Mouse (Mus musculus) intestine, embryonic 16.5 days (tissue): Measurements from ENCODE around the gene Ncf1. TPM values are rescaled to one million over a fixed set of nuclear protein-coding genes. Genes with fewer than 3 reads are reported as not detected.
A peak's percentile ranks its signal among the peaks of the same experiment; 100 is the strongest.

ENCODE experiments used
- ATAC-seq: fragments of 200-750 bp; cut with Nextera tagmentation; 2 replicates; pipeline ENCODE4 v1.8.0; 2017; ENCODE audit warnings: moderate TSS enrichment, moderate library complexity
- H3K27ac ChIP-seq: fragments of 300-500 bp; sonication (generic); 2 replicates; pipeline ENCODE4 v1.5.1; 2014; ENCODE audit warnings: mild to moderate bottlenecking, low read length
- H3K27me3 ChIP-seq: fragments of 300-500 bp; sonication (generic); replicated peaks from 2 replicates; pipeline ENCODE4 v1.6.1; 2014; ENCODE audit warnings: low read length, control low read depth, mixed read lengths; ENCODE audit not compliant: control insufficient read depth, insufficient read depth
- H3K36me3 ChIP-seq: fragments of 300-500 bp; sonication (generic); 2 replicates; pipeline ENCODE4 v1.6.1; 2014; ENCODE audit warnings: low read length, control low read depth; ENCODE audit not compliant: control insufficient read depth, insufficient read depth
- H3K4me1 ChIP-seq: fragments of 300-500 bp; sonication (generic); 2 replicates; pipeline ENCODE4 v1.6.1; 2014; ENCODE audit warnings: low read length, control low read depth, mixed read lengths; ENCODE audit not compliant: control insufficient read depth, insufficient read depth
- H3K4me2 ChIP-seq: fragments of 300-500 bp; sonication (generic); 2 replicates; pipeline ENCODE4 v1.6.1; 2014; ENCODE audit warnings: low read depth, low read length, control low read depth
- H3K4me3 ChIP-seq: fragments of 300-500 bp; sonication (generic); 2 replicates; pipeline ENCODE4 v1.5.1; 2014; ENCODE audit warnings: mild to moderate bottlenecking, low read length
- H3K9ac ChIP-seq: fragments of 300-500 bp; sonication (generic); 2 replicates; pipeline ENCODE4 v1.6.1; 2014; ENCODE audit warnings: low read depth, low read length
- H3K9me3 ChIP-seq: fragments of 300-500 bp; sonication (generic); 2 replicates; pipeline ENCODE4 v1.6.1; 2016; ENCODE audit warnings: low read length, control low read depth; ENCODE audit not compliant: control insufficient read depth
- WGBS: fragments of 180-500 bp; shearing (Covaris S2); extraction: QIAGEN DNeasy Blood & Tissue Kit; methylation state at CpG from one replicate; pipeline ENCODE4 v1.1.7; 2014; 5-methylcytosine and 5-hydroxymethylcytosine counted together
- polyA plus RNA-seq: library from polyadenylated mRNA; unstranded; fragments of >200 nt; fragmentation: Nextera tagmentation; extraction: Ambion mirVana; gene quantifications from 2 replicates; pipeline ENCODE4 v1.2.1, GENCODE M21; 2015

Gene Ncf1
- polyA plus RNA-seq, 1 experiment from 2014 or later, result 6.6 TPM

- no peak for ATAC-seq
- Histone ChIP-seq H3K36me3 (peaks cover 59% of the 10 kb centered on the region), H3K9me3 (no peaks in the 10 kb centered on the region), H3K4me2 (no peak overlapping the region), H3K27me3 (no peaks in the 10 kb centered on the region), H3K9ac (no peak overlapping the region), H3K4me3 (no peak overlapping the region), H3K4me1 (no peaks in the 10 kb centered on the region), H3K27ac (no peak overlapping the region)
- 85% methylated on average over 8 of the region's 8 CpGs for WGBS
These were observed 19.8 kb upstream of the Ncf1 start for GRCm38 (mm10) chr5:134249245-134249649.

GRCm38 (mm10) chr5:134248608-134249244 is 19.3 kb upstream of the Ncf1 start:
- H3K4me2 ChIP-seq, result no peak overlapping the region

GRCm38 (mm10) chr5:134246146-134246545 is 16.7 kb upstream of the Ncf1 start:
- H3K36me3 ChIP-seq, result peaks cover 52% of the 10 kb centered on the region
- WGBS, result 94% methylated on average over 5 of the region's 5 CpGs
- no peak overlapping the region for H3K4me3 ChIP-seq
- ATAC-seq, result no peak
- H3K27me3 ChIP-seq, result no peaks in the 10 kb centered on the region
- no peak overlapping the region for H3K4me2 ChIP-seq
- H3K27ac ChIP-seq, result no peak overlapping the region
- H3K9ac ChIP-seq, result no peak overlapping the region
- no peaks in the 10 kb centered on the region for H3K4me1 ChIP-seq
- no peaks in the 10 kb centered on the region for H3K9me3 ChIP-seq

More at GRCm38 (mm10) chr5:134248608-134249244, 19.3 kb upstream of the Ncf1 start:
- no peak overlapping the region for H3K4me3 ChIP-seq
- no peak overlapping the region for H3K9ac ChIP-seq
- H3K27ac ChIP-seq, result no peak overlapping the region
- H3K36me3 ChIP-seq, result peaks cover 61% of the 10 kb centered on the region
- WGBS, result 91% methylated on average over 14 of the region's 14 CpGs
- H3K9me3 ChIP-seq, result no peaks in the 10 kb centered on the region
- H3K4me1 ChIP-seq, result no peaks in the 10 kb centered on the region
- H3K27me3 ChIP-seq, result no peaks in the 10 kb centered on the region
- no peak for ATAC-seq

DNA sequence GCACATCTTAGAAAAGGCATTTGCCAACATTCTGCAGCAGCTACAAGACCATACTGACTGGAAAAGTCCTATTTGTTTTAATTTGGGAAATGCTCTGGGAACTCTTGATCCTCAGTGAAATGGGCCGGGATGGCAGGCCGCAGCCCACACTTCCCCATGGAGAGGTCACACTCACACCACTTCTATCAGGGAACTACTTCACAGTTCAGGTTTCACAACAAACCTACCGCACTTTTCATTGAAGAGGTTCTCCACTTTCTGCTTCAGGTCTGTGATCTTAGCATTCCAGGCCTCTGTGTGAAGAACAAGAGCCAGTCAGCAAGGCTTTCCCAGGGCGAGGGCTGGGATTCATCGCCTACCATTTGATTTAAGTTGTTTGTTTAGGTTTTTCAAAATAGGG is 15.5 kb upstream of the Ncf1 start:
- no peak for ATAC-seq
- Histone ChIP-seq H3K9ac (no peak overlapping the region), H3K27me3 (no peaks in the 10 kb centered on the region), H3K36me3 (peaks cover 62% of the 10 kb centered on the region), H3K4me1 (no peaks in the 10 kb centered on the region), H3K27ac (no peak overlapping the region), H3K9me3 (no peaks in the 10 kb centered on the region), H3K4me3 (no peak overlapping the region), H3K4me2 (no peak overlapping the region)
- 94% methylated on average over 5 of the region's 5 CpGs for WGBS

DNA sequence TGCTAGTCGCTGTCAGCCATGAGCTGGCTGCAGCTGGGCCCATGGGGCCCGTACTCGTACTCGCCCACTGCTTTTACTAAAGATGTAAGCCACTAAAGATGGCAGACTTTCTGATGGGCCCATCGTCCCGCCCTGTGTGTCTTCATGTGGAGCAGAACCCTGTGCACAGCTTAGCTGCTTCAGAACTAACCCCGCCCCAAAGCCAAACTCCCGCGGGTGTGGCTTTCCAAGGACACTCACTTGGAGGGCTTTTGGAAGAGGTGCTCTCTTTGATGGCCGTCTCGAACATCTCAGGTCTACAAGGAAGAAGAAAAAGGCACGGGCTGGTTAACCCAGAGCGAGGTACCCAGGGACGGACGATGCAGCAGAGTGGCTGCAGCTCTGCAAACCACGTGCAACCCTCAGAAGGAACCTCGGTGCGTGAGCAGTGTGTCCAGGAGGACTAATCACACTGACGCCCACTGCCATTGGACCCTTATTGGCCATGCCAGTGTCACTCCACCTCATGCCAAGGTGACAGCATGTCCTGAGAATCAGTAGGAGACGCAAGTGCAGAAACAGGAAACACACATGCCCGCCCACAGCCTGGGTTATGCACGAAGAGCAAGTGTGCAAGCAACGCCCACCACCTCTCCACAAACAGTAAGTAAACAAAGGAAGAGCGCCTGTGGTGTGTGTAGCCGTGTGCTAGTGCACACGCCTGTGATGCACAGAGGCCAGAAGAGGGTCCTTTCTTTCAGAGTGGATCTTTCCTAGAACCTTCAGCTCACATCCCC is 14.4 kb upstream of the Ncf1 start:
- peaks cover 59% of the 10 kb centered on the region for H3K36me3 ChIP-seq
- H3K4me2 ChIP-seq, result no peak overlapping the region
- H3K9me3 ChIP-seq, result no peaks in the 10 kb centered on the region
- H3K27me3 ChIP-seq, result no peaks in the 10 kb centered on the region
- no peak overlapping the region for H3K9ac ChIP-seq
- no peak overlapping the region for H3K27ac ChIP-seq
- peak; percentile 13; the same call in 1 of the 2 replicates for ATAC-seq
- WGBS, result 87% methylated on average over 26 of the region's 26 CpGs
- no peaks in the 10 kb centered on the region for H3K4me1 ChIP-seq
- no peak overlapping the region for H3K4me3 ChIP-seq

DNA sequence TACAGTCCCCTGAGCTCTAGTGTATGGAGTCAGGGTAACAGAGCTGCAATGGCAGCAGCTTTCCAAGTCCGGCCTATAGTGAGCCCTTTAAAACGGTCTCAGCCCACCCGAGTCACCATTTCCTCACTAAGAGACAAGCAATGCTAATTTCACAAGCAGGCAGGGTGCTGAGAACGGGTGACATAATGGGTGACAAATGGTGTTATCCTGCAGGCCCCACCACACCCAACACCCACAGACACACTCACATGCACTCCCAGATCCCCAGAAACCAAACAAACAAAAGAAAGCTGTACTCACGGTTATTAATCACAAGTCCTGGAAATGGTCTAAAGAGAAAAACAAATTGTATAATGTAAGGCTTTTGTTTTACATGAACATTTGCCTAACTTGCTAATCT is 12.4 kb upstream of the Ncf1 start:
- no peak overlapping the region for H3K4me3 ChIP-seq
- 82% methylated on average over 5 of the region's 5 CpGs for WGBS
- H3K27ac ChIP-seq, result no peak overlapping the region
- H3K36me3 ChIP-seq, result peaks cover 56% of the 10 kb centered on the region
- H3K4me1 ChIP-seq, result no peaks in the 10 kb centered on the region
- ATAC-seq, result no peak
- no peaks in the 10 kb centered on the region for H3K27me3 ChIP-seq
- H3K4me2 ChIP-seq, result no peak overlapping the region
- H3K9ac ChIP-seq, result no peak overlapping the region
- H3K9me3 ChIP-seq, result no peaks in the 10 kb centered on the region

- H3K4me2 ChIP-seq, result no peak overlapping the region
- WGBS, result 76% methylated on average over 28 of the region's 28 CpGs
- H3K9me3 ChIP-seq, result no peaks in the 10 kb centered on the region
- no peak overlapping the region for H3K27ac ChIP-seq
- no peak overlapping the region for H3K9ac ChIP-seq
- H3K27me3 ChIP-seq, result no peaks in the 10 kb centered on the region
- peaks cover 33% of the 10 kb centered on the region for H3K36me3 ChIP-seq
- peaks cover 21% of the 10 kb centered on the region for H3K4me1 ChIP-seq
- no peak for ATAC-seq
- no peak overlapping the region for H3K4me3 ChIP-seq
These were observed 8.7 kb upstream of the Ncf1 start for GRCm38 (mm10) chr5:134237936-134238760.

DNA sequence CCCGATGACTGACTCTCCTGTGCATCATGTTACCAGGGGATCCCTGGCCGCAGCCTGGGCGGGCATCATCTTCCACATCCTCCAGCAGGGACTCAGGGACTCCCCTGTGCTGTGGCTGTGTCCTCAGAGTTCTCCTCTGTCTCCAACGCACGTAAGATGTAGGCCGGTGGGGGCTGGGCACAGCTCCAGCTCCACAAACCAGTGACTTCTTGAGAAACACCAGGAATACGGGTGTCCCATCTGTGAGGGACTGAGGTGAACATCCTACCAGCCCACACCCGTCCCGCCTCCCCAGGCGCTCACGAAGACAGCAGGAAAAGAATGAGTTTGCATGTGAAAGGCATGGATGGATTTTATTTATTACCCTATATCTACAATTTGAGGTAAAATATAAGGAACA is 8.1 kb upstream of the Ncf1 start:
- H3K36me3 ChIP-seq, result peaks cover 33% of the 10 kb centered on the region
- no peak overlapping the region for H3K27ac ChIP-seq
- H3K4me2 ChIP-seq, result no peak overlapping the region
- H3K9me3 ChIP-seq, result no peaks in the 10 kb centered on the region
- no peaks in the 10 kb centered on the region for H3K27me3 ChIP-seq
- ATAC-seq, result no peak
- WGBS, result 87% methylated on average over 11 of the region's 11 CpGs
- H3K9ac ChIP-seq, result no peak overlapping the region
- H3K4me1 ChIP-seq, result peaks cover 26% of the 10 kb centered on the region
- no peak overlapping the region for H3K4me3 ChIP-seq

DNA sequence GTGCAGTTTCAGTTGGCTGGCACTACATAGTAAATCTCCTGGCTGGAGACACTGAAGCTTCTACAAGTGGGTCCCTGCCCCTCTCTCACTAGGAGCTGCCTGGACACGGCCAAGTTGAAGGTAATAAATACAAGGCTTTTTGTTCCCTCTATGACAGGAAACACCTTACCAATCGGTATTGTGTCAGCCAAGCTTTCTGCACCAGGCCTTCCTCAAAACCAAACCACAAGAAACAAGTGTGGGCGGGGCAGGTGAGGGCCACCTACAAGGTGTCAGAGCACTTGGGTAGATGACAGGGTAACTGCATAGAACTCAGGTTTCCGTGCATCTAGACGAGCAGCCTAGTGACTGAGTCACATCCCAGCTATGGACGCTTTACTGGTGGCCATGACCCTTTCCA is 7.4 kb upstream of the Ncf1 start:
- H3K36me3 ChIP-seq, result peaks cover 32% of the 10 kb centered on the region

More for the DNA sequence above, 7.4 kb upstream of the Ncf1 start:
- Histone ChIP-seq H3K4me3 (no peak overlapping the region), H3K9ac (no peak overlapping the region), H3K27me3 (no peaks in the 10 kb centered on the region), H3K9me3 (no peaks in the 10 kb centered on the region), H3K27ac (0 out of 2 replicates have a peak overlapping the region, but pooled peaks have one; percentile 14), H3K4me2 (no peak overlapping the region), H3K4me1 (peaks cover 29% of the 10 kb centered on the region)
- WGBS, result 80% methylated on average over 6 of the region's 6 CpGs
- no peak for ATAC-seq
